Mouse (Mus musculus) liver, postnatal 0 days (tissue): ENCODE data around the gene Asb15.

Experiments used
- CTCF ChIP-seq: sonication (generic); IDR thresholded peaks from 2 replicates; pipeline ENCODE4 v1.5.1; 2016; ENCODE audit warnings: antibody characterized with exemption, low read depth
- EP300 ChIP-seq: IDR thresholded peaks from 2 replicates; pipeline ENCODE4 v1.6.1; 2016; ENCODE audit warnings: antibody characterized with exemption, low read depth, mild to moderate bottlenecking

DNA sequence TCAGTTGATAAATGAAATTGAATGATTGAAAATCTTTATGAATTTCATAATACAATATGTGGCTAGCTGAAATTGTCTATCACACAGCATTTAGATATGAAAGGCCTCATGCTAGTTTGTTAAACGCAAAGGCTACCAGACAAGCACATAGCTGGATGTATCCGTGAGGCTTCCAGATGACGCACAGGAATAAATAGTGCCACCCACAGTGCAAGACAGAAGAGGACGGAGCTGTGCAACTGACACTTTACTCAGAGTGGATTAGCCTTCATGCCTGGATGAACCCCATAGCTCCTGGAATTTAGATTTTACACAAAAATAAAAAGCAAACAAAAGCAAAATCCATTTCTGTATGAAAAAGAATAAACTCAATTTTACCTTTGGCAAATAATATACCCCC, 86.0 kb downstream of the Asb15 start:
- TF ChIP-seq EP300 = no peak
- no peak for TF ChIP-seq CTCF
